Mouse (Mus musculus) E14TG2a.4 (cell line): ENCODE measurements at regions not wholly inside any gene's neighbourhood (a gene's known extent, or its start where the extent isn't known, plus 50 kb on each side); places are given as distances from the start of the nearest gene placed in this dataset.

Experiments used
- H3K27me3 ChIP-seq: 2 replicates; pipeline ENCODE4 v1.6.1; 2014; ENCODE audit warnings: low read length, control low read depth; ENCODE audit not compliant: insufficient read depth
- H3K36me3 ChIP-seq: 2 replicates; pipeline ENCODE4 v1.6.1; 2014; ENCODE audit warnings: low read length, control low read depth; ENCODE audit not compliant: insufficient read depth
- H3K4me1 ChIP-seq: replicated peaks from 2 replicates; pipeline ENCODE4 v1.6.1; 2014; ENCODE audit warnings: low read depth, low read length, control low read depth
- H3K4me3 ChIP-seq: replicated peaks from 2 replicates; pipeline ENCODE4 v1.5.1; 2014; ENCODE audit warnings: mild to moderate bottlenecking, low read length
- H3K9me3 ChIP-seq: 2 replicates; pipeline ENCODE4 v1.6.1; 2014; ENCODE audit warnings: low read length, control low read depth
- CTCF ChIP-seq: conservative IDR thresholded peaks from 2 replicates; pipeline ENCODE4 v1.5.1; 2014; ENCODE audit warnings: low read length
- NANOG ChIP-seq: IDR thresholded peaks from 2 replicates; pipeline ENCODE4 v1.6.1; 2014; ENCODE audit warnings: borderline replicate concordance, low read length, mixed read lengths
- POU5F1 ChIP-seq: IDR thresholded peaks from 2 replicates; pipeline ENCODE4 v1.6.1; 2014; ENCODE audit warnings: low read length, borderline replicate concordance

DNA sequence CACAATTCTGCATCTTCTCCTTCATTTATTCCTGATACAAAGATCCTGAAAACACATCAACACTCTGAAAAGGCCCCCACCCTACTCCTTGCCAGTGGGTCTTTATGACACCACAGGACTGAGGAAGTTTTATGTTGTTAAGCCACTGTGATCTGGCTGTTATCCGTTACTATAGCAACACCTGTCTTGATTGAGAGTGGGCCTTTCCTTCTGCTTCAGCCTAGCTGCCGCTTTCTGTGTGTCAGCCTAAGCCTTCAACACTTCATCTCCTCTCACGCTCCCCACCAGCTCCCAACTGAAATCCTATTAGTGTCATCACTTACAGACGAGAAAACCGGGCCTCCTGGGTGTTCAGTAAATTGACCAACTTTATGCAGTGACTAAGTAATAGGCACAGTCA lies 203.6 kb upstream of the Srrm4 start:
- Histone ChIP-seq H3K27me3 (no peaks in the 10 kb centered on the region), H3K36me3 (no peaks in the 10 kb centered on the region)

DNA sequence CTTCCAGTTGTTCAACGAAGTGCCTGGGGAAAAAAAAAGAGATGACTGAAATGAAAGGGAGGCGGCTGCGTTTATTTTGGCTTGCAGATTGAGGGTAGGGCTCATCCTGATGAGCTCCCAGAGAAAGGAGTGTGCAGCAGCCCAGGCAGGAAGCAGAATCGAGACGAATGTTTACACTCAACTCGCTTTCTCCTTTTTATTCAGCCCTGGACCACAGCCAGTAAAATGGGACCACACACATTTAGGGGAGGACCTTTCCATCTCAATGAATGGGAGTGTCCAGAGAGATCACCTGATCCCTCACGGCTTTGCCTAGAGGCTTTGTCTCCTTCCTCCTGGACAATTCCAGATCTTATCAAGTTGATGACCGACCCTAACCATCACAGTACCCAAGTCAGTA lies 198.8 kb upstream of the Srrm4 start:
- H3K4me1 ChIP-seq, result peaks cover 49% of the 10 kb centered on the region
- H3K4me3 ChIP-seq, result peak overlapping the region; percentile 49
- H3K36me3 ChIP-seq, result no peaks in the 10 kb centered on the region
- TF ChIP-seq CTCF (no peak), POU5F1 (no peak), NANOG (no peak)
- peaks cover 11% of the 10 kb centered on the region for H3K9me3 ChIP-seq
- no peaks in the 10 kb centered on the region for H3K27me3 ChIP-seq

More for the DNA sequence above, 203.6 kb upstream of the Srrm4 start:
- Histone ChIP-seq H3K4me3 (no peak overlapping the region), H3K9me3 (peaks cover 11% of the 10 kb centered on the region), H3K4me1 (peaks cover 46% of the 10 kb centered on the region)
- TF ChIP-seq CTCF, result no peak
- no peak for TF ChIP-seq POU5F1
- TF ChIP-seq NANOG, result no peak

DNA sequence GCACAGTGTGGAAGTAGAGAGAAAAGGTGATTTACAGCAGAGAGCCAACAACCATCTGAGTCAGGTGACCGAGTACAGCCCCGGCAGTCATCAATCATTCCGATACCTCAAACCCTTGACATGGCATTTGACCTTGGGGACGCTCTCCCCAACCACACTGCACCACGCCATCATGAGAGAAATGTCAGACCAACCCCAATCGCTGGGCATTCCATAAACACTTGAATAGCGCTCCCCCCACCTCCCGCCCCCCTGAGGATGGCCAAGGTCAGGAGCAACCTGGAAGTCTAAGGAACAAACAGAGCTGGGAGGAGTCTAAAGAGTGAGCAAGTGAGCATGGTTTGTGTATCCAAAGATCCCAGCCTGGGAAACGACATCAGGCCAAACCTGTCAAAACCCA lies 198.2 kb upstream of the Srrm4 start:
- TF ChIP-seq CTCF (no peak), POU5F1 (no peak), NANOG (peak; percentile 48; the same call in 1 of the 2 replicates)
- Histone ChIP-seq H3K4me1 (peaks cover 44% of the 10 kb centered on the region), H3K36me3 (no peaks in the 10 kb centered on the region), H3K9me3 (peaks cover 11% of the 10 kb centered on the region), H3K4me3 (peak overlapping the region; percentile 49; the same call in 1 of the 2 replicates), H3K27me3 (no peaks in the 10 kb centered on the region)

DNA sequence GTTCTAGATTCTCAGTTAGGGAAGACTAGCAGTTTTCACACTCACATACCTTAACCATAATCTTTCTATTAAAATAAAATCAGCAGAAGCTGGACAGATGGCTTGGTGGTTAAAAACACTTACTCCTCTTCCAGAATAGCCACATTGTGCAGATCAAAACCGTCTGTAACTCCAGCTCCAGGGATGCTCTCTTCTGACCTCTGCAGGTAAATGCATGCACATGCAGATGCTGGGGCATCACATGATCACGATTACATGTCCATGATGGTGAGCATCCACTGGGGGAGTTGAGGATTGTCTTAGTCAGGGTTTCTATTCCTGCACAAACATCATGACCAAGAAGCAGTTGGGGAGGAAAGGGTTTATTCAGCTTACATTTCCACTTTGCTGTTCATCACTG lies 184.8 kb upstream of the Srrm4 start:
- TF ChIP-seq CTCF (peak; percentile 77), POU5F1 (no peak)
- Histone ChIP-seq H3K4me3 (no peak overlapping the region), H3K9me3 (no peaks in the 10 kb centered on the region), H3K36me3 (no peaks in the 10 kb centered on the region), H3K27me3 (no peaks in the 10 kb centered on the region), H3K4me1 (peaks cover 7% of the 10 kb centered on the region)

- Histone ChIP-seq H3K27me3 (no peaks in the 10 kb centered on the region), H3K4me1 (peaks cover 7% of the 10 kb centered on the region), H3K9me3 (peaks cover 10% of the 10 kb centered on the region), H3K36me3 (no peaks in the 10 kb centered on the region), H3K4me3 (no peak overlapping the region)
- peak; percentile 27; the same call in 1 of the 2 replicates for TF ChIP-seq NANOG
- no peak for TF ChIP-seq POU5F1
These were observed 174.6 kb upstream of the Srrm4 start for GRCm38 (mm10) chr5:116766261-116766660.

GRCm38 (mm10) chr5:116761323-116761722 lies 169.7 kb upstream of the Srrm4 start:
- no peak overlapping the region for H3K4me3 ChIP-seq
- peaks cover 6% of the 10 kb centered on the region for H3K4me1 ChIP-seq
- TF ChIP-seq CTCF, result peak; percentile 94
- no peak for TF ChIP-seq NANOG
- no peaks in the 10 kb centered on the region for H3K27me3 ChIP-seq
- peaks cover 5% of the 10 kb centered on the region for H3K9me3 ChIP-seq
- H3K36me3 ChIP-seq, result no peaks in the 10 kb centered on the region

DNA sequence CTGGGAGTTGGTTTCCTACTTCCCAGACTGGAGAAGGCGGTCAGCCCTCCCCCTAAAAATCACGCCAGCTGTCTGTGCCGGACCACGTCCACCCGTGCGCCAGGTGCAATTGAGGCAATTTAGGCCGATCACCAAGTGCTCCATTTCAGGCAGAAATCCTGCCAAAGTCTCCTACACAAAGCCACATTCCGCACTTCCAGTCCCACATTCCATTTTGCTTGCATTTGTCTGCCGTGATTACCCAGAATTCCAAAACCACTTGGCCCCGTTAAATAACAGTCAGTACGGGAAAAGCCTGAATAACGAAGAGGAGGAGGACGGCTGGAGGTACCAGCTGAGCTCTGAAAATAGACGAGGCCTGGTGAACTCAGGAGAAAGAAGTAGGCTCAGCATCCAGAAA lies 167.1 kb upstream of the Srrm4 start:
- TF ChIP-seq CTCF (no peak), NANOG (no peak), POU5F1 (no peak)
- no peaks in the 10 kb centered on the region for H3K27me3 ChIP-seq
- no peak overlapping the region for H3K4me3 ChIP-seq
- H3K4me1 ChIP-seq, result 0 out of 2 replicates have a peak, but pooled peaks cover 3% of the 10 kb centered on the region
- no peaks in the 10 kb centered on the region for H3K9me3 ChIP-seq
- no peaks in the 10 kb centered on the region for H3K36me3 ChIP-seq

- H3K9me3 ChIP-seq, result no peaks in the 10 kb centered on the region
- no peaks in the 10 kb centered on the region; the same call in 1 of the 2 replicates for H3K27me3 ChIP-seq
- 0 out of 2 replicates have a peak, but pooled peaks cover under 1% of the 10 kb centered on the region for H3K4me1 ChIP-seq
- no peaks in the 10 kb centered on the region for H3K36me3 ChIP-seq
- no peak overlapping the region for H3K4me3 ChIP-seq
- TF ChIP-seq NANOG (no peak), CTCF (no peak), POU5F1 (no peak)
These were observed 161.3 kb upstream of the Srrm4 start for GRCm38 (mm10) chr5:116752941-116753340.

- Histone ChIP-seq H3K4me3 (no peak overlapping the region), H3K9me3 (no peaks in the 10 kb centered on the region), H3K36me3 (no peaks in the 10 kb centered on the region), H3K27me3 (no peaks in the 10 kb centered on the region; the same call in 1 of the 2 replicates), H3K4me1 (no peaks in the 10 kb centered on the region)
- no peak for TF ChIP-seq POU5F1
- no peak for TF ChIP-seq CTCF
- TF ChIP-seq NANOG, result no peak
These were observed 160.5 kb upstream of the Srrm4 start for GRCm38 (mm10) chr5:116752096-116752495.
